Comparison of ENCODE assay signal across 22 mouse cellular contexts in the genomic region with DNA sequence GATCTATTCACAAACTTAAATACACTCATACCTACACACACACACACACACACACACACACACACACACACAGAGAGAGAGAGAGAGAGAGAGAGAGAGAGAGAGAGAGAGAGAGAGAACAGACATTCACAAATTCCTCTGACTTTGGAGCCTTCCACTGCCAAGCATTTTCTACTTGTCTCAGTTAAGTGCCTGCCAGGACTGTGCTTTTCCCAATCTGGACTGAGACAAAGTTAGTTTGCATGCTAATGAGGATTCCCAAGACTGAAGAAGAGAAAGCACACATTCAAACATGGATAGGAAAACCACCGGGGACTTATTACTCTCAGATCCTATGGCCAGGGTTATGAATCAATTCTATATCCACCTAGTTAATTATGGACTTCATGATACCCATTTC.
"Had no signal": no experiment of that assay in that cellular context is flagged by ENCODE, and none has a peak within 500 bp of the region (broad histone marks: within the 10 kb centered on the region; RNA-seq: fewer than 3 reads in every experiment).

No protein-coding gene starts in this region.

- H3K27me3 ChIP-seq: limb, embryonic 12.5 days; limb, embryonic 15.5 days; midbrain, embryonic 12.5 days; midbrain, embryonic 15.5 days; neural tube, embryonic 13.5 days; stomach, embryonic 15.5 days had no signal

- DNase-seq: kidney, postnatal 25 days; left cerebral cortex, postnatal 4 days; liver, postnatal 0 days; lung, embryonic 14.5 days; right cerebral cortex, postnatal 14 days; spleen, adult 18-20 months; thymus, adult 2 months; thymus, postnatal 14 days; thymus, postnatal 4 days had no signal

- H3K9me3 ChIP-seq: limb, embryonic 12.5 days; limb, embryonic 15.5 days; midbrain, embryonic 12.5 days; midbrain, embryonic 15.5 days; neural tube, embryonic 13.5 days; stomach, embryonic 15.5 days had no signal

- ATAC-seq: liver, postnatal 0 days; lung, postnatal 0 days; midbrain, embryonic 15.5 days had no signal

- H3K4me2 ChIP-seq: limb, embryonic 12.5 days; limb, embryonic 15.5 days; liver, embryonic 11.5 days; lung, embryonic 14.5 days; midbrain, embryonic 12.5 days; midbrain, embryonic 15.5 days; neural tube, embryonic 13.5 days; stomach, embryonic 15.5 days had no signal

- H3K4me3 ChIP-seq: layer of hippocampus, adult 2 months; limb, embryonic 12.5 days; limb, embryonic 15.5 days; midbrain, embryonic 12.5 days; midbrain, embryonic 15.5 days; myocyte; neural tube, embryonic 13.5 days; stomach, embryonic 15.5 days had no signal

- H3K4me1 ChIP-seq: limb, embryonic 15.5 days; midbrain, embryonic 12.5 days; midbrain, embryonic 15.5 days; neural tube, embryonic 13.5 days; stomach, embryonic 15.5 days had no signal

- H3K27ac ChIP-seq: kidney, postnatal 0 days; layer of hippocampus, adult 2 months; limb, embryonic 12.5 days; limb, embryonic 15.5 days; liver, embryonic 14.5 days; macrophage; midbrain, embryonic 12.5 days; midbrain, embryonic 15.5 days; neural tube, embryonic 13.5 days; stomach, embryonic 15.5 days had no signal

- H3K36me3 ChIP-seq: limb, embryonic 12.5 days; limb, embryonic 15.5 days; midbrain, embryonic 12.5 days; midbrain, embryonic 15.5 days; neural tube, embryonic 13.5 days; stomach, embryonic 15.5 days had no signal

- H3K9ac ChIP-seq: limb, embryonic 12.5 days; limb, embryonic 15.5 days; liver, embryonic 14.5 days; liver, postnatal 0 days; lung, embryonic 14.5 days; midbrain, embryonic 12.5 days; midbrain, embryonic 15.5 days; neural tube, embryonic 13.5 days; stomach, embryonic 15.5 days had no signal
